Mouse (Mus musculus): Measurements from ENCODE around the gene Arhgap10. TPM values are rescaled to one million over a fixed set of nuclear protein-coding genes. Genes with fewer than 3 reads are reported as not detected.

Arhgap10 gene
- total and polyA plus RNA-seq, 3 experiments, result 2.7 to 5.9 (median 4.8) TPM

- in situ Hi-C loops (cut with MboI; ENCODE audit: low pct_ligation_motif_present, low pct_unique_long_range_greater_than_20kb, low sequenced_read_pairs) (no loop called here), dilution Hi-C loops (cut with MboI; ENCODE audit: extremely low pct_ligation_motif_present, extremely low pct_unique_long_range_greater_than_20kb, low sequenced_read_pairs) (no loop called here)
- H3K36me3 ChIP-seq (replicated peaks in 1 of 2; ENCODE audit: control insufficient read depth in 1 of 2, insufficient read depth in 1 of 2, low read length in 1 of 2), result peaks cover 0 to 2% of the 10 kb centered on the region in 2 experiments
These were observed 242.2 kb downstream of the Arhgap10 start for GRCm38 (mm10) chr8:77275571-77275970.

GRCm38 (mm10) chr8:77272136-77272535 is 245.6 kb downstream of the Arhgap10 start:
- Histone ChIP-seq H3K36me3 (replicated peaks in 1 of 2; ENCODE audit: control insufficient read depth in 1 of 2, insufficient read depth in 1 of 2, low read length in 1 of 2) (peaks cover 0 to 2% of the 10 kb centered on the region in 2 experiments), H3K4me3 (replicated peaks in 1 of 3; ENCODE audit: low read depth in 2 of 3, low read length in 2 of 3, poor library complexity in 1 of 3) (no peak overlapping the region), H3K9ac (ENCODE audit: insufficient read depth, low read depth) (no peak overlapping the region), H3K27me3 (replicated peaks) (no peaks in the 10 kb centered on the region), H3K9me3 (replicated peaks; ENCODE audit: low read length) (peaks cover 5% of the 10 kb centered on the region), H3K4me2 (ENCODE audit: insufficient read depth, low read depth, poor library complexity, severe bottlenecking) (no peak overlapping the region), H3K79me2 (replicated peaks; ENCODE audit: control insufficient read depth, extremely low read depth, insufficient read depth, poor library complexity, severe bottlenecking) (no peaks in the 10 kb centered on the region), H3K4me1 (ENCODE audit: control insufficient read depth in 1 of 2, insufficient read depth in 2 of 2) (no peaks in the 10 kb centered on the region), H3K27ac (ENCODE audit: insufficient read depth, low read depth) (no peak overlapping the region)
- dilution Hi-C loops (cut with MboI; ENCODE audit: extremely low pct_ligation_motif_present, extremely low pct_unique_long_range_greater_than_20kb, low sequenced_read_pairs) (no loop called here), in situ Hi-C loops (cut with MboI; ENCODE audit: low pct_ligation_motif_present, low pct_unique_long_range_greater_than_20kb, low sequenced_read_pairs) (no loop called here)
- DNase-seq (ENCODE audit: extremely low read depth), result no peak
- TF ChIP-seq JUND (conservative IDR thresholded peaks at IDR 0.05; ENCODE audit: low read depth, low read length) (no peak), USF2 (conservative IDR thresholded peaks at IDR 0.05; ENCODE audit: low read depth, low read length) (no peak), MXI1 (IDR thresholded peaks at IDR 0.05; ENCODE audit: low read depth, low read length) (no peak), TCF12 (IDR thresholded peaks at IDR 0.05; ENCODE audit: low read depth, low read length) (no peak), BHLHE40 (IDR thresholded peaks at IDR 0.05; ENCODE audit: low read depth, low read length) (no peak), ZC3H11A (IDR thresholded peaks at IDR 0.05; ENCODE audit: low read depth, low read length) (no peak), NELFE (IDR thresholded peaks at IDR 0.05; ENCODE audit: low read depth, low read length) (no peak), NRF1 (IDR thresholded peaks at IDR 0.05; ENCODE audit: low read depth, low read length) (no peak)

More at GRCm38 (mm10) chr8:77275571-77275970, 242.2 kb downstream of the Arhgap10 start:
- Histone ChIP-seq H3K27ac (ENCODE audit: insufficient read depth, low read depth) (no peak overlapping the region), H3K9me3 (replicated peaks; ENCODE audit: low read length) (no peaks in the 10 kb centered on the region), H3K27me3 (replicated peaks) (no peaks in the 10 kb centered on the region), H3K4me2 (ENCODE audit: insufficient read depth, low read depth, poor library complexity, severe bottlenecking) (no peak overlapping the region), H3K79me2 (replicated peaks; ENCODE audit: control insufficient read depth, extremely low read depth, insufficient read depth, poor library complexity, severe bottlenecking) (no peaks in the 10 kb centered on the region), H3K4me3 (replicated peaks in 1 of 3; ENCODE audit: low read depth in 2 of 3, low read length in 2 of 3, poor library complexity in 1 of 3) (no peak overlapping the region), H3K9ac (ENCODE audit: insufficient read depth, low read depth) (no peak overlapping the region), H3K4me1 (ENCODE audit: control insufficient read depth in 1 of 2, insufficient read depth in 2 of 2) (no peaks in the 10 kb centered on the region)
- no peak for DNase-seq (ENCODE audit: extremely low read depth)
- no peak for TF ChIP-seq POLR2AphosphoS2 (IDR thresholded peaks at IDR 0.05; ENCODE audit: low read depth, low read length)
- no peak for TF ChIP-seq NELFE (IDR thresholded peaks at IDR 0.05; ENCODE audit: low read depth, low read length)
- TF ChIP-seq MAX (IDR thresholded peaks at IDR 0.05; ENCODE audit: low read length), result no peak
- no peak for TF ChIP-seq JUN (IDR thresholded peaks at IDR 0.05; ENCODE audit: insufficient read depth, low read depth, low read length)
- TF ChIP-seq RAD21 (IDR thresholded peaks at IDR 0.05; ENCODE audit: low read depth, low read length), result no peak

- TF ChIP-seq TBP (conservative IDR thresholded peaks at IDR 0.05; ENCODE audit: low read depth, low read length), result no peak
- no peak for TF ChIP-seq BHLHE40 (IDR thresholded peaks at IDR 0.05; ENCODE audit: low read depth, low read length)
- TF ChIP-seq MAX (IDR thresholded peaks at IDR 0.05; ENCODE audit: low read length), result no peak
- Histone ChIP-seq H3K27ac (ENCODE audit: insufficient read depth, low read depth) (no peak overlapping the region), H3K36me3 (replicated peaks in 1 of 2; ENCODE audit: control insufficient read depth in 1 of 2, insufficient read depth in 1 of 2, low read length in 1 of 2) (no peaks in the 10 kb centered on the region), H3K4me3 (replicated peaks in 1 of 3; ENCODE audit: low read depth in 2 of 3, low read length in 2 of 3, poor library complexity in 1 of 3) (no peak overlapping the region), H3K79me2 (replicated peaks; ENCODE audit: control insufficient read depth, extremely low read depth, insufficient read depth, poor library complexity, severe bottlenecking) (no peaks in the 10 kb centered on the region), H3K4me2 (ENCODE audit: insufficient read depth, low read depth, poor library complexity, severe bottlenecking) (no peak overlapping the region), H3K27me3 (replicated peaks) (no peaks in the 10 kb centered on the region), H3K9me3 (replicated peaks; ENCODE audit: low read length) (peaks cover 5% of the 10 kb centered on the region), H3K4me1 (ENCODE audit: control insufficient read depth in 1 of 2, insufficient read depth in 2 of 2) (no peaks in the 10 kb centered on the region), H3K9ac (ENCODE audit: insufficient read depth, low read depth) (no peak overlapping the region)
- dilution Hi-C loops (cut with MboI; ENCODE audit: extremely low pct_ligation_motif_present, extremely low pct_unique_long_range_greater_than_20kb, low sequenced_read_pairs) (no loop called here), in situ Hi-C loops (cut with MboI; ENCODE audit: low pct_ligation_motif_present, low pct_unique_long_range_greater_than_20kb, low sequenced_read_pairs) (no loop called here)
- no peak for DNase-seq (ENCODE audit: extremely low read depth)
These were observed 249.8 kb downstream of the Arhgap10 start for GRCm38 (mm10) chr8:77267941-77268405.

Measured in CH12.LX (cell line).